Mouse (Mus musculus): ENCODE results near the gene Cep112.
A peak's percentile ranks its signal among the peaks of the same experiment; 100 is the strongest.

The Cep112 gene

GRCm38 (mm10) chr11:108593207-108593958 lies 168.4 kb downstream of the Cep112 start:
- no peak for DNase-seq (ENCODE audit: inconsistent age in 2 of 2, low spot score in 1 of 2)

DNA sequence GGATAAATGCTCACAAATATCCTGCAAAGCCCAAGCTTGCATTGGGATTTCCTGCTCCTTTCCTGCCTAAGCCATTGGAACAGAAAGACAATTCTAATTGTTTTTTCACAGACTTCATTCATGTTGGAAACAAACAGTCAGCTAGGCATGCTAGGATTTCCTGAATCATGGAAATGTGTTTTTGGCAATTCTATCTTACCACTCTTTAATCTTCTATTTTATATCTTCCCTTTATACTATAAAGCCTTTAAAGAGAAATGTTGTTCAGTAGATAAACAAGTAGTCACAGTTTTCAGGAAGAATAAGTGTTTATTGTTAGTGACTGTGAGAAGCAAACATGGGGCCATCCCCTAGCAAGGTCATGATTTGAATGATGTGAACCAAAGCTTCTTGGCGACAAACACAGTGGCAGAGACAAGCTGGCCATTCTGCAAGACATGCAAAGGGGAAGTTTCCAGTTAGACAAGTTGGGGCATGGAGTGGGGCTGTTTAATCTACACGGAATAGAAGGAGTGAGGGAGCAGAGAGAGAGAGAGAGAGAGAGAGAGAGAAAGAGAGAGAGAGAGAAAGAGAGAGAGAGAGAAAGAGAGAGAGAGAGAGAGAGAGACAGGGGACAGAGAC lies 169.1 kb downstream of the Cep112 start:
- DNase-seq (ENCODE audit: inconsistent age in 2 of 2, low spot score in 1 of 2) = no peak

- DNase-seq (ENCODE audit: inconsistent age in 2 of 2, low spot score in 1 of 2) = no peak
These were observed 180.3 kb downstream of the Cep112 start for GRCm38 (mm10) chr11:108605301-108605700.

GRCm38 (mm10) chr11:108606036-108606435 lies 181.0 kb downstream of the Cep112 start:
- DNase-seq (ENCODE audit: inconsistent age in 2 of 2, low spot score in 1 of 2) = no peak

DNA sequence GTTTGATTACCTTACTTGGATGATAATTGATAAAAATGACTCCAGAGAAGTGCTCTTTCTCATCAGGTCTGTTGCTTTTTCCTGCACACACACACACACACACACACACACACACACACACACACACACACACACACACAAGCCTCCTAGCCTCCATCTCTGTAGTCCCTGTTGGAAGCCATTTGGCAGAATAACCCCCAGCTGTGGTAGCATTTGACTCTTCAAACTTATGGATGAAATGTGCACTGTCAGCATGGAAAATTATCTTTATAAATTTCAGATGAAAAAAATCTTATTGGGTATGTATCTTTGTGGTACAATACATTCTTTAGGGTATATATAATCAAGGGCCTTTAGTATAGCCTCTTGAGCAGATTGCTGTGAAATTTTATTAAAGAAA lies 181.8 kb downstream of the Cep112 start:
- no peak for DNase-seq (ENCODE audit: inconsistent age in 2 of 2, low spot score in 1 of 2)

DNA sequence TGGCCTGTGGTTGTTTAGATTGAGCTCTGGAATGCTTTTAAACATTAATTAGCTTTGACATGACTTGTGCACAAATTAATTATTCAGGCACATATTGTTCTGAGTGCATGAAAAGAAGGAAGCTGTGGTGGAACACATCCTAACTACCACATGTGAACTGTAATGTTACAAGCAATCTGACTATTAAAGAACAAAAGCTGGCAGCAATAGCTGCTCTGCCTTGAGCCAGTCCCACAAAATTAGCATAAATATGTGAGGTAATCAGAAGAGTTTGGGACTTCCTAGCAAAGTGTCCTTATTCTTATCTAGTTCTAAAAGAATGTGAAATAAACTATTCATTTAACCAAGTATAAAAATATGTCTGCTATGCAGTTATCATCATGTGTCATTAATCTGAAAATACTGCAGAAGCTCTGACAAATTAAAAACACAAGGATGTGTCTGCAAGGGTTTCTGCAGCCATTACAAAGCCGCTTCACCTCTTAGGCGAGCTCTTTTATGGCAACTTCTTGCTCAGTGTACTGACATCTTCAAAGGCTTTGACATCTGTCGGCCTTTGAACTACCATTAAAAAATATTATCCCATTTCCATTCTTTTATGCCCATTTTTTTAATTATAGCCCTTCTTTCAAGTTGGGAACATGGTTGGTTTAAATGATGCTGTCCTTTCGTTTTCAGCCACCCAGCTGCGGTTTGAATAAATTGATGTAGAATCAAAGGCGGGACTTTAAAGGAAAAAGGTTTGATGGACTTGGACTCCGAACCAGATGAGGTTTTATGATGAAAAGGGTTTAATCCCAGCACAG lies 195.8 kb downstream of the Cep112 start:
- no peak for DNase-seq (ENCODE audit: inconsistent age in 2 of 2, low spot score in 1 of 2)

DNA sequence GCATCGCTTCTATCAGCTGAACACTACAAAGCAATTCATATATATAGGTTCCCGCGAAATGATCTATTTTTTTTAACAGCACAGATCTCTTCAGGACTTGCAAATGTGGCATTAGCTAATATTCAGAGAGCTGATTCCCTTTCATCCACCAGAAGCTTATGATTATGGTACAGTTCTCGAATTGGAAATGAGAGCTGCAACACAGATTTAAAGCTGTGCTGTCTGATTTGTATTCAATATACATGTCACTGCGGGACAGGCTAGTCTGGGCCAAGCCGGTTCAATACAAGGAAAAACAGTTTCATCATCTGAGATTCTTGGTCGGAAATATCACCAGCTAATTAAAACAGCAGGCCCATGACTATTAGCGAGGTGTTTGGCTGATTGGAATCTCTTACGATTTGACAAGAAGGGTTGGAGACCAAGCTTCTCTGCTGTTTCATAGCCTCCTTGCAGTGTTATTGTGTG lies 196.5 kb downstream of the Cep112 start:
- DNase-seq (ENCODE audit: inconsistent age in 2 of 2, low spot score in 1 of 2) = no peak

- peak; percentile 88 for DNase-seq (ENCODE audit: inconsistent age in 2 of 2, low spot score in 1 of 2)
These were observed 200.7 kb downstream of the Cep112 start for GRCm38 (mm10) chr11:108625546-108626232.

DNA sequence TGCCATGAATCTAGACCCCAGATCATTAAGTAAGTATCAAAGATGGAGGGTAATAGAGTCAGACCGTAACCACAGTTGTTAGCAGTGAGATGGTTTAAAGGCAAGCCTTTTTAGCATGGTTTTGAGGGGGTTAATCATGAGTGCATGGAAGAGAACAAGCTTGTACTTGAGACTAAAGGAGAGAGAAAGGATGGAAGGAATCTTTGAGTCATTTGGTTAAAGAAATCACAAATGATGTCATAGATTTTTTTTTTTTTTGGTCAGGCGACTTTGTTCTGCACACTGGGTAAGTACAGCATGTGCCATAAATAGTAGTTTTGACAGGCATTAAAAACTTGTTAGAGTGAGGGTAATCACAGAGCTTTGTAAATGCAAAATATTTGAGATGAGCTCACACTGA lies 212.8 kb downstream of the Cep112 start:
- no peak for DNase-seq (ENCODE audit: inconsistent age in 2 of 2, low spot score in 1 of 2)

- DNase-seq (ENCODE audit: inconsistent age in 2 of 2, low spot score in 1 of 2) = no peak
These were observed 230.6 kb downstream of the Cep112 start for GRCm38 (mm10) chr11:108655574-108655973.

DNA sequence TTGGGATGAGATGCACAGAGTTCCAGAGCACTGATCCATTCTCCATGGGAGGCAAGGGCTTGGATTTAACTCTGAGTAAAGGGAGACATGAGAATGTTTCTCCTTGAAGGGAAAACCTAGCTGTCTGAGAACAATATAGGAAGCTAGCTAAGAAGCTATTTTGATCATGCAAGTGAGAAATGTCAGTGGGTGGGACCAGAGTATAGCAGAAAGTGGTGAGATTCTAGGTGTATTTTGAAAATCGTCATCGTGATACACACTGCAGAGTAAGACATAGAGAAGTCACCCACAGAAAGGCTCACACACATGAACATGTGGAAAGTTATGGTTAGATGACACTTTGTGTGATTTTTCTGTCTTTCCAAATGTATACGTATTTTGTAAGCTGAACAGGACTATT lies 257.0 kb downstream of the Cep112 start:
- no peak for DNase-seq (ENCODE audit: inconsistent age in 2 of 2, low spot score in 1 of 2)

DNA sequence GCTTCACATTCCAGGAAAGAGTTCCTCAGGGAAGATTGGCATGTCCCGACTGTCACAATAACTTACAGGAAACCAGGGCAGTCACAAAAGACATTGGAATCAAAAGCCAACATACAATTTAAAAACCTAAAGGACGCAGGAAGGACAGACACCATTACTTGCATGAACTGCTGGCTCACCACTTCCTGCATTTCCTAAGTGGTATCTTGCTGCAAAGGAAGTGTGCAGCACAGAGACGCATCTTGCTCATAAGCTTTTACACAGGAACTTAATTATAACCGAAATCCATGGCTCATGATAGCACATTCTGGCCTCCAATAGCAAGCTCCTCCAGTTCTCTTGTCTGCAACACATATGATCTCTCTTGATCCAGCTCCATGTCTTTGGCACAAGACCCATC lies 271.6 kb downstream of the Cep112 start:
- DNase-seq (ENCODE audit: inconsistent age in 2 of 2, low spot score in 1 of 2) = no peak

DNA sequence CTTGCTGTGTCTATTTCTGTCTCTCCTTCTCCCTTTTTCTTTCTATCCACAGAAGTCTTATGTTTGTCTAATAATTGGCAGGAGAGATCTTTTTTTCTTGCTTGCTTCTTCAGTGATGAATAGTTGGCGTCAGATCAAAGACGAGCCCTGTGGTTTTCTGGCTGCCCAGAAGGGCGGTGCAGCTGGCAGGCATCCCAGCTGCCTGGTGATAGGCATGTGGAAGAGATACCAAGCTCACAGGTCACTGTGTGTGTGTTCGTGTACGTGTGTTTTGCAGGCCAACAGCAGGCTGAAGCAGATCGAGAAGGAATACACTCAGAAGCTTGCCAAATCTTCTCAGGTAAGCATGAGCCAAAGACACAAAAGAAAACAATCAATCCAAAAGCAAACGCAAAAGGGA lies 327.3 kb downstream of the Cep112 start:
- DNase-seq (ENCODE audit: inconsistent age in 2 of 2, low spot score in 1 of 2) = peak; percentile 94 to 96

- no peak for DNase-seq (ENCODE audit: inconsistent age in 2 of 2, low spot score in 1 of 2)
These were observed 327.8 kb downstream of the Cep112 start for GRCm38 (mm10) chr11:108752765-108753164.

GRCm38 (mm10) chr11:108753361-108754240 lies 328.6 kb downstream of the Cep112 start:
- peak; percentile 72 to 77 for DNase-seq (ENCODE audit: inconsistent age in 2 of 2, low spot score in 1 of 2)

DNA sequence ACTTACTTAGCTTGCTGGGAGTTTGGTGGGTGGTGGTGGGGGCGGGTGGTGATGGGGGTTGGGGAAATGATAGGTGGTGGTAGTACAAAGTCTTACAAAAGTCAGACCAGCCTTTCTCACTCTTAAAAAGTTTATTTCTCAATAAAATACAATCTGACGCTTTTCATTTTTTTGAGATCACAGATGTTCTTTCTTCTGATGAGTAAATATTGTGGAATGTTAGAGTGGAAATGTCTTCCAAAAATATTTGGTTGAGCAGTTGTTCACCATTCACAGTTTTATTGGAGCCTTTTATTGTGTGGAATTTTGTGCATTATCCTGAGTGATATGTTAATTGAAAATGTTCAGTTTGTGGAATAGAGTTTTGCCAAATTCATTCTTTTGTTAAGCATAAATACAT lies 332.2 kb downstream of the Cep112 start:
- DNase-seq (ENCODE audit: inconsistent age in 2 of 2, low spot score in 1 of 2) = no peak

DNA sequence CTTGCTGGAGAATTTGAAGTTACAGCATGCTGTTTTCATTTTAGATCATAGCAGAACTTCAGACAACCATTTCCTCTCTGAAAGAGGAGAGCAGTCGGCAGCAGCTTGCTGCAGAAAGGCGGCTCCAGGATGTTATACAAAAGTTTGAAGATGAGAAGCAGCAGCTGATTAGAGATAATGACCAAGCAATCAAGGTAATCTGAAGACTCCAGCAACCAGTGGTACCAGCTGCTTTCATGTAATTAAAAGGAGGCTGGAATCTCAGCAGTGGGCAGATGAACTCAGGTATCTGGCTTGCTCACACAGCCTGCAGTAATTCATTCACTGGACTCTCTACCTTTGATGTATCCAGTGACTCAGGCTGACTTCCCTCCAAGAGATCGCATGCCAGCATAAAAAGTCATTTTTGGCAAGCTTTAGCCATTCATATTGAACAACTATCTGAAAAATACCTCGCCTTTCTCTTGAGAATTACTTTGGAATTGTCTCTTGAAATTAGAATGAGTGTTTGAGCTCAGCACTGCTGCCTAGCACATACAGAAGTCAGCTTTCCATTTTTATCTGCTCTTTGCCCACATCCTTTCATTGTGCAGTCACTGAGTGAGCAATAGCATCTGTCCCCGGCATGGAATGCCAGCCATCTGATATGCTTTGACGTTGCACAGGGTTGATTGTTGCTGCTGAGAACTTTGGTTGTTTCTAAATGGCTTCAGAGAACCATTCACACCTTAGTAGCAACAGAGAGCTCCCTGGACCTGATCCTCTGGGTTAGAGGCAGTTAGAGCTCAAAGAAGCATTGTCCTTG lies 332.8 kb downstream of the Cep112 start:
- peak; percentile 53 to 75 for DNase-seq (ENCODE audit: inconsistent age in 2 of 2, low spot score in 1 of 2)

DNA sequence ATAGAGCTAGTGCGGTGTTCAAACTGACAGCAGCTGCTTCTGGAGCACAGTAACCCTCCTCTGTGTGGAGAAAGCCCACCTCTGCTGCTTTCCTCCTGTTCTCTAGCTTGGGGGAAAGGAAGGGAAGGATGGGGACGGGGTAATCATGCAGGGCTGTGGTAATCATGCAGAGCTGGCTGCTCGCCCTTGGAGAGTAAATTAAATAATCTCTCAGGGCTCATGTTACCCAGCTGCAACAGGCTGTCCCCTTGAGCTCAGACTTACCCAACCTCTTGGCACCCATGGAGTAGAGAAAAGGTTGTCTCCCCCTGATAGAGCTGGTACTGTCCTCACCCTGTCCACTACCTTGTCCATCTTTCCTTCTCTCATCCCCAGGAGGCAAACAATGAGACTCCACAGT lies 345.1 kb downstream of the Cep112 start:
- DNase-seq (ENCODE audit: inconsistent age in 2 of 2, low spot score in 1 of 2) = no peak

DNA sequence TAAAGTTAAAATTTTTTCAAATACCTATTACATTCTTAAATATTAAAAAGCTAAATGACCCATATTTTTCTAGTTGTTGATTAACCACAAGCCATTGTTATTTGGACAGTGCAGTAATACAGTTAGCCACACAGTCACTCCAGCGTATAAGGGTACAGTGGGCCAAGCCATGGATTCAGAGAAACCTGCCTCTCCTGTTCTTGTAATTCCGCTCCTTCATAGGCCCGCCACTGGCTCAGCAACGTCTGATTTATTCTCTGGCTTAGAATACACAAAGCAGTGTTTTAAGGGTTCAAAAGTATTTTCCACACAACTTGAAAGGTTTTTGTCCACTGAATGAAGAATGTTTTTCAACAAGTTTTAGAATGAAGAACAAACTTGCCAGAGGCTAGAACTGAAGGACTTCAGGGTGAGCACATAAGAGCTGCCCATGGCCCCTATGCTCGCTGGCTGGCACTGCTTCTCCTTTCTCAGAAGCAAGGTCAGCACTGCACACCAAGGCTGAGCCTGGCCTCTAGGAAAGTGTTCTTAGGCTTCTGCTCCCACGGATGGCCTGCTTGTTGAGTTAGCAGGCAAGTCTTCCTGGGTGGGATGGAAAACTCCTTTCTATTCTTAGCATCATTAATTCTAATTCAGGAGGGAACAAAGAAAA lies 349.2 kb downstream of the Cep112 start:
- peak; percentile 59 to 73 for DNase-seq (ENCODE audit: inconsistent age in 2 of 2, low spot score in 1 of 2)

Measured in adrenal gland, adult (tissue).